Mouse (Mus musculus) heart, embryonic 15.5 days (tissue): ENCODE results near the gene Bdp1. TPM values are rescaled to one million over a fixed set of nuclear protein-coding genes. Genes with fewer than 3 reads are reported as not detected.

Experiments
- ATAC-seq: fragments of 200-750 bp; cut with Nextera tagmentation; replicated peaks from 2 replicates; pipeline ENCODE4 v1.8.0; 2017; ENCODE audit warnings: low read depth, moderate TSS enrichment; ENCODE audit not compliant: insufficient number of reproducible peaks, insufficient read depth, low FRiP score
- H3K27ac ChIP-seq: fragments of 300-500 bp; sonication (generic); 2 replicates; pipeline ENCODE4 v1.5.1; 2015; ENCODE audit warnings: mild to moderate bottlenecking, inconsistent platforms
- H3K27me3 ChIP-seq: fragments of 300-500 bp; sonication (generic); 2 replicates; pipeline ENCODE4 v1.6.1; 2015; ENCODE audit warnings: inconsistent platforms
- H3K36me3 ChIP-seq: fragments of 300-500 bp; sonication (generic); 2 replicates; pipeline ENCODE4 v1.6.1; 2015; ENCODE audit warnings: mild to moderate bottlenecking, inconsistent platforms
- H3K4me1 ChIP-seq: fragments of 300-500 bp; sonication (generic); replicated peaks from 2 replicates; pipeline ENCODE4 v1.6.1; 2015; ENCODE audit warnings: inconsistent platforms
- H3K4me2 ChIP-seq: fragments of 300-500 bp; sonication (generic); 2 replicates; pipeline ENCODE4 v1.6.1; 2015; ENCODE audit warnings: inconsistent platforms, mild to moderate bottlenecking, moderate library complexity
- H3K4me3 ChIP-seq: fragments of 300-500 bp; sonication (generic); 2 replicates; pipeline ENCODE4 v1.5.1; 2015; ENCODE audit warnings: mild to moderate bottlenecking, inconsistent platforms
- H3K9ac ChIP-seq: fragments of 300-500 bp; sonication (generic); 2 replicates; pipeline ENCODE4 v1.6.1; 2015; ENCODE audit warnings: mild to moderate bottlenecking, inconsistent platforms
- H3K9me3 ChIP-seq: fragments of 300-500 bp; sonication (generic); replicated peaks from 2 replicates; pipeline ENCODE4 v1.6.1; 2016; ENCODE audit warnings: inconsistent platforms
- WGBS: fragments of 180-500 bp; shearing (Covaris S2); methylation state at CpG from one replicate; pipeline ENCODE4 v1.1.7; 2015; ENCODE audit warnings: mixed read lengths; 5-methylcytosine and 5-hydroxymethylcytosine counted together
- polyA plus RNA-seq: library from polyadenylated mRNA; unstranded; fragments of >200 nt; fragmentation: Nextera tagmentation; extraction: Ambion mirVana; gene quantifications from 2 replicates; pipeline ENCODE4 v1.2.1, GENCODE M21; 2015

Gene Bdp1
- polyA plus RNA-seq, 1 experiment from 2014 or later = 22.5 TPM

- no peak for ATAC-seq
- no peak overlapping the region for H3K9ac ChIP-seq
- no peak overlapping the region for H3K4me2 ChIP-seq
- H3K27ac ChIP-seq = no peak overlapping the region
- H3K4me1 ChIP-seq = peaks cover 4% of the 10 kb centered on the region
- 83% methylated on average over 3 of the region's 3 CpGs for WGBS
- no peak overlapping the region for H3K4me3 ChIP-seq
- H3K27me3 ChIP-seq = no peaks in the 10 kb centered on the region
- peaks cover 5% of the 10 kb centered on the region; the same call in 1 of the 2 replicates for H3K36me3 ChIP-seq
- H3K9me3 ChIP-seq = no peaks in the 10 kb centered on the region
These were observed 105.8 kb downstream of the Bdp1 start for GRCm38 (mm10) chr13:99998099-99998498.

- H3K9me3 ChIP-seq = no peaks in the 10 kb centered on the region
- no peaks in the 10 kb centered on the region for H3K4me1 ChIP-seq
- H3K4me3 ChIP-seq = no peak overlapping the region
- H3K36me3 ChIP-seq = peaks cover 5% of the 10 kb centered on the region; the same call in 1 of the 2 replicates
- no peak overlapping the region for H3K27ac ChIP-seq
- H3K9ac ChIP-seq = no peak overlapping the region
- no peak for ATAC-seq
- no peaks in the 10 kb centered on the region for H3K27me3 ChIP-seq
- H3K4me2 ChIP-seq = no peak overlapping the region
- WGBS = 91% methylated on average over 4 of the region's 4 CpGs
These were observed 114.3 kb downstream of the Bdp1 start for GRCm38 (mm10) chr13:99989592-99989991.

- Histone ChIP-seq H3K4me3 (no peak overlapping the region), H3K9ac (no peak overlapping the region), H3K9me3 (no peaks in the 10 kb centered on the region), H3K36me3 (no peaks in the 10 kb centered on the region), H3K4me1 (no peaks in the 10 kb centered on the region), H3K27me3 (no peaks in the 10 kb centered on the region), H3K4me2 (no peak overlapping the region), H3K27ac (no peak overlapping the region)
- ATAC-seq = no peak
- WGBS = 94% methylated on average over 1 of the region's 1 CpGs
These were observed 120.5 kb downstream of the Bdp1 start for GRCm38 (mm10) chr13:99983320-99983719.

- H3K4me1 ChIP-seq = no peaks in the 10 kb centered on the region
- no peak overlapping the region for H3K9ac ChIP-seq
- no peak overlapping the region for H3K4me3 ChIP-seq
- H3K27ac ChIP-seq = no peak overlapping the region
- H3K4me2 ChIP-seq = no peak overlapping the region
- WGBS = 48% methylated on average over 2 of the region's 2 CpGs
- H3K27me3 ChIP-seq = no peaks in the 10 kb centered on the region
- no peaks in the 10 kb centered on the region for H3K9me3 ChIP-seq
- H3K36me3 ChIP-seq = peaks cover 4% of the 10 kb centered on the region; the same call in 1 of the 2 replicates
- ATAC-seq = no peak
These were observed 124.5 kb downstream of the Bdp1 start for GRCm38 (mm10) chr13:99979406-99979805.

- no peaks in the 10 kb centered on the region for H3K9me3 ChIP-seq
- no peak overlapping the region for H3K4me2 ChIP-seq
- ATAC-seq = no peak
These were observed 133.8 kb downstream of the Bdp1 start for GRCm38 (mm10) chr13:99970089-99970488.

More at GRCm38 (mm10) chr13:99970089-99970488, 133.8 kb downstream of the Bdp1 start:
- Histone ChIP-seq H3K4me1 (no peaks in the 10 kb centered on the region), H3K27me3 (no peaks in the 10 kb centered on the region), H3K9ac (no peak overlapping the region), H3K27ac (no peak overlapping the region), H3K36me3 (no peaks in the 10 kb centered on the region; the same call in 1 of the 2 replicates), H3K4me3 (no peak overlapping the region)
- WGBS = 82% methylated on average over 5 of the region's 5 CpGs

Other genes starting within 250 kb of the Bdp1 start
- 0.25 and 1.8 TPM in 2 replicates for gene Cartpt, start 203.0 kb downstream of the Bdp1 start, polyA plus RNA-seq
- gene Mccc2, start 88.4 kb downstream of the Bdp1 start, polyA plus RNA-seq = 28.9 and 30.8 TPM in 2 replicates
- 91.4 and 125 TPM in 2 replicates for gene Serf1, start 3.9 kb upstream of the Bdp1 start, polyA plus RNA-seq
- gene Smn1, start 20.8 kb upstream of the Bdp1 start, polyA plus RNA-seq = 21.4 and 27.5 TPM in 2 replicates
- gene Naip2, start 98.0 kb upstream of the Bdp1 start, polyA plus RNA-seq = 0.08 and 0.18 TPM in 2 replicates
- gene Naip5, start 142.3 kb upstream of the Bdp1 start, polyA plus RNA-seq = 0.16 and 0.32 TPM in 2 replicates
- 0.06 and 0.14 TPM in 2 replicates for gene Naip6, start 213.6 kb upstream of the Bdp1 start, polyA plus RNA-seq